Mouse (Mus musculus) urinary bladder, postnatal 4 days (tissue): ENCODE data around the gene Nup88.
A peak's percentile ranks its signal among the peaks of the same experiment; 100 is the strongest.

Source experiments
- DNase-seq, 2 experiments: peaks; one replicate each; pipeline ENCODE4 v3.0.0; 2021 to 2022; ENCODE audit warnings: low spot score in 2 of 2

The Nup88 gene

DNA sequence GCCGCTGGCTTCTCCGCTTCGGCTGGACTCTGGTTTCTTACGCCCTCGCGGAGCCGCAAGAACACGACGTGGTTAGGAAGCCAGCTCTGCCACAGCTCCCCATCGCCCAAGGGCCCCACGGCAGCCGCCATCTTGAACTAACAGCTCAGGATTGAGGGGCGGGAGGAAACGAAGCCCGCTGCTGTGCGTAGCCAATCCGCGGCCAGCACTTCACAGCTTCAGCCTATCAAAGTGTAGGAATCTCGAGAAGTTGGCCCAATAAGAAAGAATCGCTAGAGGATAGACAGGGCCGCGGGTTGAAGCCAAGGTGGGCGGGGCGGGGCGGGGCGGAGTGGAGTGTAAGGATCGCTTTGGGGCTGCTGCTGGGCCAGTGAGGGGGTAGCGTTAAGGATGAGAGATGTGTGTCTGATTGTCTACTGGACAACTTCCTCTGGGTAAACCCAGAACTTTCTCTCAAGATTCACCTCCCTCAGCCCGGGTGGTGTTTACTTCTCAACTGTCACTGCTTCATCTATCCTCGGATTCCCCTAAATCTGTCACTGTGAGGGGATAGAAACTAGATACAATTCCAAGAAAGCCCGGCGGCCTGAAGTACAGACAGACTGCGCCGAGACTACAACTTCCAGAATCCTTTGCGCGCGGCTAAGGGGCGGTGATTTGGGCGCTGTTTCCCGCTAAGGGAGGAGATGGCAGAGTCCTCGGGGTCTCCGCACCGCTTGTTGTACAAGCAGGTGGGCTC, at the start of gene Nup88, which contains the start of gene Rpain:
Nup88 (minus strand) TSS at position 153 of the 739 bp plus-strand sequence.
Rpain (plus strand) TSS at position 393 of the 739 bp plus-strand sequence.
- DNase-seq, result peak; percentile 88 to 89

- DNase-seq, result no peak
Measured at GRCm38 (mm10) chr11:71018416-71019200, 48.8 kb upstream of the Nup88 start.

DNA sequence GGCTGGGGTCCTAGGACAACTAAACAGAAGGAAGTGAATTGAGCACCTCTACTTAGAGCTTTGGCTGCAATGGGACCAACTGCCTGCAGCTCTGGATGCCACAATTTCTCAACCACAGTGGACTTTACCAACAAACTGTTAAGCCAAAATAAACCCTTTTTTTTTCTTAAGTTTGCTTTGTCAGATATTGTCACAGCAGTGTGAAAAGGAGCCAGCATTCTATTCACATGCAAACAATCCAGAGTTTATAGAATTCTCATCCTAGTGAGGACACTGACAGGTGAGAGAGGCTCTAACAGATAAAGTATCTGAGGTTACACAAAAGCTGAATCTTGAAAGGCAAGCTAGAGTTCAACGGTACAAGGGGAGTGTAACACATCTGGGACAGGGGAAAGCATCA, 47.3 kb upstream of the Nup88 start:
- no peak for DNase-seq

- DNase-seq, result no peak
Measured at GRCm38 (mm10) chr11:71012743-71013142, 43.0 kb upstream of the Nup88 start.

DNA sequence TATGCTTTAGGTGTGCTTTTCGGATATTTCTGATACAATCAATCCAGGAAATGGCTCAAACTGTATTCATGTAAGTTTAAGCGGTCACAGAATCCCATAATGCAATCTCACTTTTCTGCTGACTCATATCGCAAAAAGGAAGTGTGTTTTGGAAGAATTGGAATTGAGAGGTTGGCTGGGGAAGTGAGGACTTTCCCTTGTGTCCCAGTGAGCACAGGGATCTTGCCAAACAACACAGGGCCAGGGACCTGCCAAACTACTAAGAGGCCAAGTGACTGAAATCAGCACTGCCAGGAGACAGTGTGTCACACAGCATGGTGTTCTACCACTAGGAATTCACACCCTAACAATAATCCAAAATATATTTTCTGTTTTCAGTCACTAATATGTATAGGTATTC, 38.5 kb upstream of the Nup88 start:
- no peak for DNase-seq

DNA sequence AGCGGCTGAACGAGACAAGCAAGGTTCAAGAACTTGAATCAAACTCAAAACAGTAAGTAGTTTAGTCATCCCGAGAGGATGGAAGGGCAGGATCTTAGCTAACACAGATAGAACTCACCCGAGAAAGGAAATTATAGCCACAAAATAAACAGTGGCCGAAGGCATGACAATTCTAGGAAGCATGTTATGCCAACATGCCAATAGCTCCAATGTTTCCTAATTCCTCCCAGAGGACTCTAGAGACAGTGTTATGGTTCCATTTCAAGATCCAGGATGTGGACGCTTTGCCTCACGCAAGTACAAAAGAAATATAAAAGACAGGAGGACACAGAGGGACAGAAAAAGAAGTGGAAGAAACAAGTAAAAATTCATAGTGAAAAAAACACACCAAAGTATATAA, 38.1 kb upstream of the Nup88 start:
- no peak for DNase-seq

- DNase-seq, result no peak
Measured at GRCm38 (mm10) chr11:71007026-71007425, 37.3 kb upstream of the Nup88 start.

GRCm38 (mm10) chr11:71005046-71005445, 35.3 kb upstream of the Nup88 start:
- DNase-seq, result no peak

DNA sequence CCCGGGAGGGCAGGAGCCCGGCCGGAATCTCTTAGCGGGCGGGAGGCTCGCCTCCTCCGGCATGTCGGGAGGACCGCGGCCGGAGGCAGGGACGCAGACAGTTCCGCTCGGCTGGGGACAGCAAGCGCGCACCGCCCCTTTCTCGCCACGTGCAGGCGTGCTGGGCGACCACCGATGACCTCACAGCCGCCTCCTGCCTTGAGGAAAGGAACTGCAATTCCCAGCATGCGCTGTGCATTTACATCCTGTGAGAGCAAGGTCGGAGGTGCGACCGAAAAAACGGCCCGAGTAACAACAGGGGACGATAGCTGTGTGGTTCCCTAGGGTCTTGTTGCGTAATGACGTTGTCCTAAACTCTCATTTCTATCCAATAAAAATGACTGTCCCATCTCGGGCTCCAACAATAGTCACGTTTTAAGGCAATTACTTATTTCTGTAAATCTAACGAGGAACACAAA, 34.6 kb upstream of the Nup88 start, which contains the start of gene Dhx33:
Dhx33 (minus strand) TSS at position 122 of the 458 bp plus-strand sequence.
- peak; percentile 95 to 96 for DNase-seq

- DNase-seq, result peak in 1 of 2 experiments; percentile 63
Measured at GRCm38 (mm10) chr11:71003611-71004315, 34.0 kb upstream of the Nup88 start.

DNA sequence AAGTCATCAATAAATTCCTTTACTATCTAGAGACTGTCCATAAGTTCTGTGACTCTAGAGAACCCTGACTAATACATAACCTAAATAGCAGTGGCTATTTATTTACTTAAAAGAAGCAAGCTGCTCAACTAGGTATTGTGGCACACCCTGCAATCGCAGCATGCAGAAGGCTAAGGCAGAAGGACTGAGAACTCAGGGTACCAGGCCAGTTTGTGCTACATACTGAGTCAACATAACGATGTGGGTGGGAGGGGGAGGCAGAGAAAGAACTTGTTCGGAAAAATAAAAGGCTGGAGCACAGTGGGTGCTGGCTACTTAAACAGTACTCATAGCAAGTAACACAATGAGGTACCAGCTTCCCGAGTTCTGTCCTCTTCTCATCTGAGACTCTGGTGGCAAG, 31.4 kb upstream of the Nup88 start:
- no peak for DNase-seq

DNA sequence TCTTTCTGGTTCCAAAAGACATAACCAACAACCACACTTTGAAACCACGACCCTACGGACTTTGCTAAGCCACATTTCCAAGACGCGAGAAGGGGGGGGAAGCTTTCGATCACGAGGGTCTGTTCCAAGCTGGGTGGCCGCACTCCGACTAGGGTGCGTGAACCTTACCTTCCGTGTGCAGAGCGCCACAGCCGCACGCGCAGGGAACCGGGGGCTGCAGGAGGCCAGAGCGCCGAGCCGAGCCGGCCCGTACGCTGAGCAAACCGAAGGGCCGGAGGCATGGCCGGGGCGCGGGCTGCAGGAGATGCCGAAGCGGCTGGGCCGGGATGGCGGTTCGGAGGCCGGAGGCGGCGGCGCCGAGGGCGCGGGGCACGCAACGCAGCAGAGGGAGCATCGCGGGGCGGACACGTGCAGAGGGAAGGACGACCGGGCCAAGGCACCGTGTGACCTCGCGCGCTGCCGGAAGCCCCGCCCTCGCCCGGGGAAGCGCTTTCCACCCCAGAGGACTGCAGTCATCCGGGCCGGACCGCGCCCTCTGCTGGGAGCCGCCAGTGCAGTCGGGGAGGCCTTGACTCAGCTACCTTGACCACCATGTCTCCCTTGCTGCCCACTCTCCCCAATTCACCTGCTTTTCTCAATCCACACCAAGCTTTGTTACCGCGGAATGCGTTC, 12.9 kb upstream of the Nup88 start, which contains the start of gene C1qbp:
C1qbp (minus strand) TSS at position 470 of the 672 bp plus-strand sequence.
- DNase-seq, result peak; percentile 91 to 98

GRCm38 (mm10) chr11:70982030-70982429, 12.3 kb upstream of the Nup88 start:
- DNase-seq, result no peak

DNA sequence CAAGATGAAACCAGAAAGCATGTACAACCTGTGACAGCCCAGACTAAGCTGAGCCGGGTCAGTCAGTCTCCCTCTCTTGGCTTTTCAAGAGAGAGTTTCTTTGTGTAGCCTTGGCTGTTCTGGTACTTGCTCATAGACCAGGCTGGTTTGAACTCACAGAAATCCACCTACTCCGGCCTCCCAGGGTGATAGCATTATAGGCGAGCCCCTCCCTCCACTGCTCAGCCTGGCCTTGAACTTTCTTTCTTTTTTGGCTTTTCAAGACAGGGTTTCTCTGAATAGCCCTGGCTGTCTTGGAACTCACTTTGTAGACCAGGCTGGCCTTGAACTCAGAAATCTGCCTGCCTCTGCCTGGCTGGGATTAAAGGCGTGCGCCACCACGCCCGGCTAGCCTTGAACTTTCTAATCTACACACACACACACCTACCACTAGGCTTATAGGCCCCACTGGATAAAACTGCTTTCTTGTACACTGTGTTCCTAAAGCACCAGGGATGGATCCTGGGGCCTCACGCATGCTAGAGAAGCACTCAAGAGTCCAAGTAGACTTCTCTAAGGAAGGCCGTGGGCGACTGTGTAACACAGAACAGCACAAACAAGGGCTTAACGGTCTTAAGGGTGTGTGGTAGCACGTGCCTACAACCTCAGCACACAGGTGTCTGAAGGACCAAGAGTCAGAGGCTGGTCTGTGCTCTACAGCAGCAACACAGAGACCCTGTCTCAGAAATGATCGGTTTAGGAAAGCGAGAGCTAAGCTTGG, 11.2 kb upstream of the Nup88 start:
- DNase-seq, result no peak

- DNase-seq, result no peak
Measured at GRCm38 (mm10) chr11:70980232-70980631, 10.5 kb upstream of the Nup88 start.

- DNase-seq, result no peak
Measured at GRCm38 (mm10) chr11:70977293-70977692, 7.5 kb upstream of the Nup88 start.

DNA sequence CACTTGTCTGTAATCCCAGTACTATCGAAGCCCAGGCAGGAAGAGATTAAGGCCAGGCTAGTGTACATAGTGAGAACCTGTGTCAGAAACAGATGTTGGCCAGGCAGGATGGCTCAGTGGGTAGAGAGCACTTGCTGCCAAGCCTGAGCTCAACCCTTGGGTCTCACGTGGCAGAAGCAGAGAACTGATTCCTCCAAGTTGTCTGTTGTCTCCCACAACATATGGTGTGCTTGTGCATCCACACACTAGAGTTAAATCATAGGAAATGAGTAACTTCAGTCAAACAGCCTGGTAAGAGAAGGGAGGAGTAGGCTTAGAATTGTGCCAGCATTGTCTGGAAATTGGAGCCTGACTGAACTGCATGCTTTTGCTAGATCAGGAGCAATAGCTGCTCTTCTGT, 5.4 kb upstream of the Nup88 start:
- no peak for DNase-seq

DNA sequence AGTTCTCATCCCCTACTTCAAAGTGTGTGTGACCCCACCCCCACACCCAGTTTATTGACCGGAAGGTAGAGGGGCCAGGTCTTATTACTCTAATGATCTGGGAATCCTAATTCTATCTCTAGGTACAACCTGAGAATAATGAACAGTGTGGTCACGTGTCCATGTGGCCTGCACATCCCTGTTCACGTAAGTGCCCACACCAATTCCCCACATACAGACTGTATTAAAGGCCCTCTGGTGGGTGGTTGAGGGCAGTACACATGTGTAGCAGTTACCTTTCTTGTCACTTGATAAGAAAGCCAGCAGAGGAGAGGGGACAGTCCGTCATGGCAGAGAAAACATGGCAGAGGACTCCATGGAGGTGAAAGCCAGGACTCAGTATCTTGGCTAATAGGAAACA, 4.2 kb upstream of the Nup88 start:
- DNase-seq, result no peak

DNA sequence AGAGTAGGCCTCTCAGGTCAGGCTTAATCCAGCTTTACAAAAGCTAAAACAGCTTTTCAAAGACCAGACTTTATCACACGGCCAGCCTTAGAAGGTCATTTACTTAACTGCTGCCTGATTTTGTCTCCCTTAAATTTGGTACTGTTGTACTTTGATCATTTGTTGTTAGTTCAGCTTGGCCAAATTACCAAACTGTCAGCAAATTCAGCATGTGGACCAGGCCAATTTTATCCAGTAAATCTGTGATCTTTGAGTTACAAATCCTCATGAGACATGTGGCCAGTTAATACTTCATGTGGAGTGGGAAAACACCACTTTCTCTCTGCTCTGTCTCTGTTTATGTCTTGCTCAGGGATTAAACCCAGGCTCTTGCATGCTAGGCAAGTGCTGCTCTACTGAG, 2.8 kb upstream of the Nup88 start:
- DNase-seq, result no peak
